Comparison of ENCODE assay signal across 12 mouse cellular contexts in the genomic region with DNA sequence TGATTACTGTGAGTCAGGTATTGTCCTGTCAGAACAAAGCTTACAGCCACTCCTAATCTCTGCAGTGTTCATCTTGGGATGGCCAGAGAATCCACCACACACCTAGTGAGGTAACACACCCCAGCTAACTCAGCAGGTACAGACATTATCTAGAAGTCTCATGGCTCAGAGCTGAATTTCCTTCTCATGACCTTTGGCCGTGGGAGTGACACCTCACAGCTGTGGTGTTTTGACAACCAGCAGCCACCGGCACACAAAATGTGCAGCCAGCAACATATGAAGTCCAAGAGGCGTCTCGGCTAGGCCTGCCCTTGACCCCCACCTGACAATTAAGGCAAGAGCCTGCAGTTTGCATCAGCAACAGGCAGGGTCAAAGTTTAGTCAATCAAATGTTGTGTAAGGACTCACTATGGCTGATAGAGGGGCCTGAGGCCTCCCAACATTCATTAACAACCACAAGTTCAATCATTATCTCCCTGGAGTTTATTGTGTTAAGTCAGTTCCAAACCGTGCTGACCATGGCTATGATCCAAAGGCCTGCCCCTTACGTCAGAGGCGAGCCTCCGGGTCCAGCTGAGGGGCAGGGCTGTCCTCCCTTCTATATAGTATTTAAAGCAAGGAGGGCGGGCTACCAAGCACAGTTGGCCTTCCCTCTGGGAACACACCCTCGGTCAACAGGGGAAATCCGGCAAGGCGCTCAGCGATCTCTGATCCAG. TPM values are rescaled to one million over a fixed set of nuclear protein-coding genes. Genes with fewer than 3 reads are reported as not detected.
DNase-seq lines count a peak whose midpoint lies in the region; ATAC-seq and TF ChIP-seq lines count a peak whose summit lies in the region.
"Had no signal": no experiment of that assay in that cellular context is flagged by ENCODE, and none has a peak within 500 bp of the region (broad histone marks: within the 10 kb centered on the region; RNA-seq: fewer than 3 reads in every experiment).

Gene Pck1, plus strand, starts transcription at position 613 of the 716 bp plus-strand sequence.

- DNase-seq in adrenal gland, adult 18-20 months (ENCODE audit: low spot score in 2 of 2) = peak in 1 of 2 experiments; percentile 41
- DNase-seq in adrenal gland, adult 8-10 months = no peak
- peak; percentile 97 for DNase-seq in kidney, adult 2 months
- DNase-seq in liver, embryonic 11.5 days (ENCODE audit: low spot score) = no peak
- DNase-seq in cerebellum, adult 11 months = no peak
- DNase-seq: cerebellum, postnatal 14 days; right cerebral cortex, postnatal 14 days had no signal

- peaks cover 9% of the 10 kb centered on the region for H3K4me1 ChIP-seq in kidney, adult 2 months (ENCODE audit: control insufficient read depth, insufficient read depth, low read length)
- H3K4me1 ChIP-seq in liver, embryonic 11.5 days (replicated peaks; ENCODE audit: control insufficient read depth, insufficient read depth, low read length) = no peaks in the 10 kb centered on the region
- H3K4me1 ChIP-seq: neural tube, embryonic 12.5 days had no signal

- no peak within 1 kb of the TSS for H3K4me2 ChIP-seq in liver, embryonic 11.5 days
- H3K4me2 ChIP-seq: neural tube, embryonic 12.5 days had no signal

- H3K9me3 ChIP-seq in liver, embryonic 11.5 days (ENCODE audit: control insufficient read depth, low read length) = no peaks in the 10 kb centered on the region
- H3K9me3 ChIP-seq: neural tube, embryonic 12.5 days had no signal

- no peak within 1 kb of the TSS for H3K9ac ChIP-seq in liver, embryonic 11.5 days (ENCODE audit: low read depth, low read length)
- H3K9ac ChIP-seq: neural tube, embryonic 12.5 days had no signal

- H3K27me3 ChIP-seq in kidney, adult 2 months (replicated peaks; ENCODE audit: control insufficient read depth, insufficient read depth, low read length) = no peaks in the 10 kb centered on the region
- H3K27me3 ChIP-seq in liver, embryonic 11.5 days (replicated peaks; ENCODE audit: control insufficient read depth, insufficient read depth, low read length) = no peaks in the 10 kb centered on the region
- H3K27me3 ChIP-seq: neural tube, embryonic 12.5 days had no signal

- H3K36me3 ChIP-seq in kidney, adult 2 months (ENCODE audit: control insufficient read depth, insufficient read depth, low read length) = peaks cover 24% of the 10 kb centered on the region
- H3K36me3 ChIP-seq in liver, embryonic 11.5 days (ENCODE audit: control insufficient read depth, insufficient read depth, low read length) = no peaks in the 10 kb centered on the region
- H3K36me3 ChIP-seq: neural tube, embryonic 12.5 days had no signal

- peak within 1 kb of the TSS; percentile 83 for H3K4me3 ChIP-seq in kidney, adult 2 months (ENCODE audit: insufficient read depth, low read depth, low read length)
- no peak within 1 kb of the TSS for H3K4me3 ChIP-seq in liver, embryonic 11.5 days (ENCODE audit: low read depth, low read length)
- H3K4me3 ChIP-seq: neural tube, embryonic 12.5 days had no signal

- H3K27ac ChIP-seq in kidney, adult 2 months (ENCODE audit: insufficient read depth, low read depth, low read length) = peak within 1 kb of the TSS; percentile 96
- H3K27ac ChIP-seq in liver, embryonic 11.5 days (ENCODE audit: low read depth, low read length) = no peak within 1 kb of the TSS
- H3K27ac ChIP-seq: neural tube, embryonic 12.5 days had no signal

- TF ChIP-seq POLR2A in kidney, adult 2 months (IDR thresholded peaks at IDR 0.05; ENCODE audit: low read depth, low read length) = peak; percentile 96

- WGBS in kidney, adult 2 months = 51% methylated on average over 13 of the region's 13 CpGs
- WGBS in liver, embryonic 11.5 days = 70% methylated on average over 13 of the region's 13 CpGs

- peak; percentile 66 for ATAC-seq in liver, embryonic 11.5 days (replicated peaks; ENCODE audit: low FRiP score)
- ATAC-seq in granulocyte monocyte progenitor cell, adult 5-6 weeks (replicated peaks; ENCODE audit: poor library complexity, severe bottlenecking) = no peak
- no peak for ATAC-seq in CD4-positive, CD25-positive, alpha-beta regulatory T cell, adult 4 months
- ATAC-seq: hindbrain, embryonic 16.5 days had no signal

- TF ChIP-seq CTCF in kidney, adult 2 months (conservative IDR thresholded peaks at IDR 0.05; ENCODE audit: insufficient read depth, insufficient read length, low read depth, low read length) = no peak

RNA-seq across cellular contexts. Expression of gene Pck1, which starts in this region (rescaled TPM):
- 1,000 to 10,000 TPM in 1 of 2 experiments, 100 to 1,000 TPM in 1; 776 to 1,425 TPM for total RNA-seq in adrenal gland, adult 18-20 months (2021)
- total RNA-seq in adrenal gland, adult 8-10 months (2022) = 100 to 1,000 TPM; 135 to 516 (median 360) TPM
- 648 and 871 TPM in 2 replicates for polyA plus RNA-seq in kidney, adult 2 months (2012; rRNA removed)
- 0.17 and 0.23 TPM in 2 replicates for polyA plus RNA-seq in liver, embryonic 11.5 days (2014; fragmentation: Nextera tagmentation; extraction: Ambion mirVana)
- total RNA-seq in granulocyte monocyte progenitor cell, adult 5-6 weeks (2014; fragmentation: Nextera tagmentation) = not detected in 2 replicates
- total RNA-seq in granulocyte monocyte progenitor cell, adult 5-6 weeks (2017) = not detected in 2 replicates
- not detected for polyA plus RNA-seq in CD4-positive, CD25-positive, alpha-beta regulatory T cell, adult 4 months (2017; shearing (Covaris generic))
- total RNA-seq: megakaryocyte-erythroid progenitor cell, adult 5-6 weeks had no signal
- polyA plus RNA-seq: hindbrain, embryonic 16.5 days; neural tube, embryonic 12.5 days had no signal

Comparison
In these comparisons a context has a peak if more than half of its experiments do, and no peak if none do; other contexts are left out.
1. RNA of gene Pck1 (total RNA-seq): 776 to 1,425 TPM in adrenal gland, adult 18-20 months and 135 to 516 TPM in adrenal gland, adult 8-10 months; not detected in granulocyte monocyte progenitor cell, adult 5-6 weeks; every median in the first group is over 100 times any median in the second.
2. RNA of gene Pck1 (polyA plus RNA-seq): 648 to 871 TPM in kidney, adult 2 months; 0.17 to 0.23 TPM in liver, embryonic 11.5 days and not detected in CD4-positive, CD25-positive, alpha-beta regulatory T cell, adult 4 months; every median in the first group is over 100 times any median in the second.
3. Peak in ATAC-seq in liver, embryonic 11.5 days; RNA of the gene not detected or under 1 TPM.